Mouse (Mus musculus) heart, adult 2 months (tissue): ENCODE results near the gene Cdk5r1.

Experiments
- CTCF ChIP-seq: fragments of 200-600 bp; IDR thresholded peaks from 2 replicates; pipeline ENCODE4 v1.8.1; 2022; ENCODE audit warnings: antibody characterized with exemption, mild to moderate bottlenecking, moderate library complexity
- EP300 ChIP-seq: fragments of 200-500 bp; IDR thresholded peaks from 2 replicates; pipeline ENCODE4 v1.6.1; 2011; ENCODE audit warnings: low read depth, low read length, control low read depth; ENCODE audit not compliant: insufficient read depth

DNA sequence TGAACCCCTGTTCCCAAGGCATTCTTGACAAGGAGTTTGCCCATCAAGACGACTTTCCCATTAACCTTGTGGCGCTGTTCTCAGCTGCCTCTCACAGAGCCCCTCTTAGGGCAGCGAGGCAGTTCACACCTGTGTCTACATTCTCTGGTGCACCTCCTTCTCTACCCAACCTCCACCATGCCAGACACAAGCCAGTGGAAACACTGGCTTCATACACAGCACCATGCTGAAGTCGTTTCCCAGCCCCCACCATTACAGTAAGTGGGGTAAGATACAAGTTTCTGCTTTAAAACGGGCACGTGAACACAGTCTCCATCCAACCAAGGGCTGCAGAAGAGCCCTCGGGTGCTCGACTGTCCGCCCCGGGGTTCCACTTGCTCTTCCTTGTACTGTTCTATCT, 33.3 kb downstream of the Cdk5r1 start:
- no peak for TF ChIP-seq EP300
- TF ChIP-seq CTCF = no peak
